Mouse (Mus musculus) hindbrain, embryonic 13.5 days (tissue): Measurements from ENCODE around the gene Car3. TPM values are rescaled to one million over a fixed set of nuclear protein-coding genes. Genes with fewer than 3 reads are reported as not detected.
A peak's percentile ranks its signal among the peaks of the same experiment; 100 is the strongest.
"Not testable (repeated sequence)": the region's sequence is repeated elsewhere in the genome, so short reads cannot be mapped to it uniquely, and the experiment has no call there.

Experiments
- ATAC-seq: fragments of 200-750 bp; cut with Nextera tagmentation; 2 replicates; pipeline ENCODE4 v1.8.0; 2017; ENCODE audit warnings: moderate TSS enrichment; ENCODE audit not compliant: low FRiP score
- H3K27ac ChIP-seq: fragments of 300-500 bp; sonication (generic); 2 replicates; pipeline ENCODE4 v1.5.1; 2015; ENCODE audit warnings: inconsistent platforms, mild to moderate bottlenecking, moderate library complexity
- H3K27me3 ChIP-seq: fragments of 300-500 bp; sonication (generic); 2 replicates; pipeline ENCODE4 v1.6.1; 2015; ENCODE audit warnings: mild to moderate bottlenecking, inconsistent platforms
- H3K36me3 ChIP-seq: fragments of 300-500 bp; sonication (generic); 2 replicates; pipeline ENCODE4 v1.6.1; 2015; ENCODE audit warnings: mild to moderate bottlenecking, inconsistent platforms
- H3K4me1 ChIP-seq: fragments of 300-500 bp; sonication (generic); replicated peaks from 2 replicates; pipeline ENCODE4 v1.6.1; 2015; ENCODE audit warnings: inconsistent platforms
- H3K4me2 ChIP-seq: fragments of 300-500 bp; sonication (generic); 2 replicates; pipeline ENCODE4 v1.6.1; 2015; ENCODE audit warnings: inconsistent platforms, mild to moderate bottlenecking, moderate library complexity
- H3K4me3 ChIP-seq: fragments of 300-500 bp; sonication (generic); 2 replicates; pipeline ENCODE4 v1.5.1; 2015; ENCODE audit warnings: mild to moderate bottlenecking, inconsistent platforms
- H3K9ac ChIP-seq: fragments of 300-500 bp; sonication (generic); 2 replicates; pipeline ENCODE4 v1.6.1; 2015; ENCODE audit warnings: mild to moderate bottlenecking, inconsistent platforms
- H3K9me3 ChIP-seq: fragments of 300-500 bp; sonication (generic); 2 replicates; pipeline ENCODE4 v1.6.1; 2016; ENCODE audit warnings: inconsistent platforms
- WGBS: fragments of 180-500 bp; shearing (Covaris S2); methylation state at CpG from one replicate; pipeline ENCODE4 v1.1.7; 2015; 5-methylcytosine and 5-hydroxymethylcytosine counted together
- polyA plus RNA-seq: library from polyadenylated mRNA; unstranded; fragments of >200 nt; fragmentation: Nextera tagmentation; extraction: Ambion mirVana; gene quantifications from 2 replicates; pipeline ENCODE4 v1.2.1, GENCODE M21; 2015

The Car3 gene
- 1.1 and 1.4 TPM in 2 replicates for polyA plus RNA-seq

GRCm38 (mm10) chr3:14863022-14863711, at the start of gene Car3:
Gene Car3 (plus strand): TSS chr3:14863512.
- 3% methylated on average over 18 of the region's 18 CpGs for WGBS
- H3K27ac ChIP-seq, result no peak within 1 kb of the TSS
- H3K4me2 ChIP-seq, result peak within 1 kb of the TSS; percentile 89
- no peaks in the 10 kb centered on the region for H3K36me3 ChIP-seq
- H3K4me1 ChIP-seq, result peaks cover 16% of the 10 kb centered on the region
- H3K4me3 ChIP-seq, result peak within 1 kb of the TSS; percentile 44
- H3K9ac ChIP-seq, result peak within 1 kb of the TSS; percentile 70
- 0 out of 2 replicates have a peak, but pooled peaks cover 4% of the 10 kb centered on the region for H3K27me3 ChIP-seq
- peak; percentile 91 for ATAC-seq
- H3K9me3 ChIP-seq, result no peaks in the 10 kb centered on the region

GRCm38 (mm10) chr3:14815396-14815795, 47.9 kb upstream of the Car3 start:
- 84% methylated on average over 1 of the region's 1 CpGs for WGBS
- H3K4me2 ChIP-seq, H3K36me3 ChIP-seq, H3K9ac ChIP-seq, H3K4me1 ChIP-seq, H3K4me3 ChIP-seq, ATAC-seq, H3K27me3 ChIP-seq, H3K27ac ChIP-seq, H3K9me3 ChIP-seq: not testable (repeated sequence)

GRCm38 (mm10) chr3:14819844-14820504, 43.3 kb upstream of the Car3 start:
- Histone ChIP-seq H3K27ac (no peak overlapping the region), H3K4me2 (no peak overlapping the region), H3K27me3 (no peaks in the 10 kb centered on the region), H3K4me1 (no peaks in the 10 kb centered on the region), H3K9me3 (no peaks in the 10 kb centered on the region), H3K4me3 (no peak overlapping the region), H3K9ac (no peak overlapping the region), H3K36me3 (no peaks in the 10 kb centered on the region)
- no peak for ATAC-seq
- WGBS, result 91% methylated on average over 1 of the region's 1 CpGs

- no peak for ATAC-seq
- H3K4me1 ChIP-seq, result no peaks in the 10 kb centered on the region
- no peak overlapping the region for H3K27ac ChIP-seq
- H3K36me3 ChIP-seq, result no peaks in the 10 kb centered on the region
- H3K4me3 ChIP-seq, result no peak overlapping the region
- H3K4me2 ChIP-seq, result no peak overlapping the region
- no peak overlapping the region for H3K9ac ChIP-seq
- no peaks in the 10 kb centered on the region for H3K9me3 ChIP-seq
- no peaks in the 10 kb centered on the region for H3K27me3 ChIP-seq
These were observed 34.4 kb upstream of the Car3 start for GRCm38 (mm10) chr3:14828896-14829295.

- no peaks in the 10 kb centered on the region for H3K36me3 ChIP-seq
- no peak for ATAC-seq
- no peak overlapping the region for H3K9ac ChIP-seq
- WGBS, result 89% methylated on average over 5 of the region's 5 CpGs
- no peak overlapping the region for H3K4me2 ChIP-seq
- no peaks in the 10 kb centered on the region for H3K4me1 ChIP-seq
- H3K9me3 ChIP-seq, result no peaks in the 10 kb centered on the region
- H3K27ac ChIP-seq, result no peak overlapping the region
- no peak overlapping the region for H3K4me3 ChIP-seq
- H3K27me3 ChIP-seq, result no peaks in the 10 kb centered on the region
These were observed 32.0 kb upstream of the Car3 start for GRCm38 (mm10) chr3:14831219-14831835.

GRCm38 (mm10) chr3:14832766-14833165, 30.5 kb upstream of the Car3 start:
- ATAC-seq, result no peak
- no peak overlapping the region for H3K9ac ChIP-seq
- H3K4me3 ChIP-seq, result no peak overlapping the region
- H3K9me3 ChIP-seq, result no peaks in the 10 kb centered on the region
- H3K36me3 ChIP-seq, result no peaks in the 10 kb centered on the region
- no peak overlapping the region for H3K27ac ChIP-seq
- no peaks in the 10 kb centered on the region for H3K4me1 ChIP-seq
- H3K27me3 ChIP-seq, result no peaks in the 10 kb centered on the region
- H3K4me2 ChIP-seq, result no peak overlapping the region

GRCm38 (mm10) chr3:14838936-14839335, 24.4 kb upstream of the Car3 start:
- H3K4me3 ChIP-seq, result no peak overlapping the region
- ATAC-seq, result no peak
- no peaks in the 10 kb centered on the region for H3K9me3 ChIP-seq
- no peaks in the 10 kb centered on the region for H3K36me3 ChIP-seq
- H3K4me1 ChIP-seq, result no peaks in the 10 kb centered on the region
- no peak overlapping the region for H3K9ac ChIP-seq
- H3K4me2 ChIP-seq, result no peak overlapping the region
- 100% methylated on average over 1 of the region's 1 CpGs for WGBS
- H3K27ac ChIP-seq, result no peak overlapping the region
- H3K27me3 ChIP-seq, result no peaks in the 10 kb centered on the region

GRCm38 (mm10) chr3:14839466-14840118, 23.7 kb upstream of the Car3 start:
- Histone ChIP-seq H3K36me3 (no peaks in the 10 kb centered on the region), H3K4me1 (no peaks in the 10 kb centered on the region), H3K4me3 (no peak overlapping the region), H3K4me2 (no peak overlapping the region), H3K9ac (no peak overlapping the region), H3K27ac (no peak overlapping the region), H3K27me3 (no peaks in the 10 kb centered on the region), H3K9me3 (no peaks in the 10 kb centered on the region)
- ATAC-seq, result no peak
- WGBS, result 86% methylated on average over 3 of the region's 3 CpGs

GRCm38 (mm10) chr3:14848587-14849254, 14.6 kb upstream of the Car3 start:
- Histone ChIP-seq H3K9me3 (no peaks in the 10 kb centered on the region), H3K27ac (no peak overlapping the region), H3K36me3 (no peaks in the 10 kb centered on the region), H3K4me2 (no peak overlapping the region), H3K4me1 (no peaks in the 10 kb centered on the region), H3K4me3 (no peak overlapping the region), H3K9ac (no peak overlapping the region), H3K27me3 (no peaks in the 10 kb centered on the region)
- no peak for ATAC-seq
- WGBS, result 90% methylated on average over 2 of the region's 2 CpGs

GRCm38 (mm10) chr3:14853966-14854365, 9.3 kb upstream of the Car3 start:
- H3K9me3 ChIP-seq, result no peaks in the 10 kb centered on the region
- H3K4me1 ChIP-seq, result no peaks in the 10 kb centered on the region
- H3K9ac ChIP-seq, result no peak overlapping the region
- no peak overlapping the region for H3K4me2 ChIP-seq
- H3K27ac ChIP-seq, result no peak overlapping the region
- WGBS, result 75% methylated on average over 5 of the region's 5 CpGs
- no peaks in the 10 kb centered on the region for H3K27me3 ChIP-seq
- no peaks in the 10 kb centered on the region for H3K36me3 ChIP-seq
- H3K4me3 ChIP-seq, result no peak overlapping the region
- ATAC-seq, result no peak

GRCm38 (mm10) chr3:14854446-14854845, 8.9 kb upstream of the Car3 start:
- Histone ChIP-seq H3K27me3 (no peaks in the 10 kb centered on the region), H3K9me3 (no peaks in the 10 kb centered on the region), H3K4me2 (no peak overlapping the region), H3K4me3 (no peak overlapping the region), H3K4me1 (no peaks in the 10 kb centered on the region), H3K9ac (no peak overlapping the region), H3K27ac (no peak overlapping the region), H3K36me3 (no peaks in the 10 kb centered on the region)
- WGBS, result 74% methylated on average over 1 of the region's 1 CpGs
- no peak for ATAC-seq

GRCm38 (mm10) chr3:14857874-14858273, 5.4 kb upstream of the Car3 start:
- H3K9me3 ChIP-seq, result no peaks in the 10 kb centered on the region
- H3K4me1 ChIP-seq, result peaks cover 10% of the 10 kb centered on the region
- no peak for ATAC-seq
- H3K4me2 ChIP-seq, result no peak overlapping the region
- no peaks in the 10 kb centered on the region for H3K36me3 ChIP-seq
- no peaks in the 10 kb centered on the region for H3K27me3 ChIP-seq
- H3K27ac ChIP-seq, result no peak overlapping the region
- H3K4me3 ChIP-seq, result no peak overlapping the region
- H3K9ac ChIP-seq, result no peak overlapping the region
- 84% methylated on average over 3 of the region's 3 CpGs for WGBS
